Mouse (Mus musculus) heart, postnatal 0 days (tissue): ENCODE results near the gene C5ar1.

Experiments used
- CTCF ChIP-seq: IDR thresholded peaks from 2 replicates; pipeline ENCODE4 v1.5.1; 2016; ENCODE audit warnings: antibody characterized with exemption, control low read depth, low read depth
- EP300 ChIP-seq: IDR thresholded peaks from 2 replicates; pipeline ENCODE4 v1.6.1; 2016; ENCODE audit warnings: antibody characterized with exemption, low read depth

DNA sequence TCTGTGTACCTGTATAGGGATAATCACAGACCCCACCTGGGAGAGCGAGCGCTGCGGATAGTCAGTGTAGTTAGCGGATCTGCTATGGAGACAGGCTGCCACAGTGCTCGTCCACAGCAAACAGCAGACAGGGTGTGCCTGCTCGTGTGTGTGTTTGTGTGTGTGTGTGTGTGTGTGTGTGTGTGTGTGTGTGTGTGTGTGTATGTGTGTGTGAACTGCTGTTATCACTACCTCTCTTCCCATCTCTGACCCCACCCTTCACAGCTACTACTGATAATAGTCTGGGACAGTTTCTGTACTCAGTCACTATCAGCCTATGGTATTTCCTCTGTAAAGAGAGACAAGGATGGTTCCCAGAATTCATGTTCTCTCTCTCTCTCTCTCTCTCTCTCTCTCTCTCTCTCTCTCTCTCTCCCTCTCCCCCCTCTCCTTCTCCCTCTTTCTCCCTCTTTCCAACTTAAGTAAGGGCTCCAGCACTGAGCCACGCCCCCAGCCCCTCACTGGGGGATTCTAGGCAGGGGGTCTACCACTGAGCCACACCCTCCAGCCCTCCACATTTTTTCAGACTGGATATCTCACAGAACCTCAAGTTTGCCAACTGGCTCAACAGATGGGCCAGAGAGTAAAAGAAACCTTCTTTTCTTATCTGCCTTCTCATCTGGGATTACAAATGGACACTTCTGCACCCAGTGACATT, 18.9 kb downstream of the C5ar1 start:
- TF ChIP-seq EP300 (no peak), CTCF (no peak)
